ENCODE assay signal across 21 mouse cellular contexts in genomic region chr6:107653840-107654523, GRCm38 (mm10).
A peak's percentile ranks its signal among the peaks of the same experiment; 100 is the strongest.
DNase-seq lines count a peak whose midpoint lies in the region; ATAC-seq lines count a peak whose summit lies in the region.
"Had no signal": no experiment of that assay in that cellular context is flagged by ENCODE, and none has a peak within 500 bp of the region (broad histone marks: within the 10 kb centered on the region; RNA-seq: fewer than 3 reads in every experiment).

No protein-coding gene starts in this region.

- no peak overlapping the region for H3K4me3 ChIP-seq in embryonic facial prominence, embryonic 11.5 days (ENCODE audit: low read depth, low read length)
- H3K4me3 ChIP-seq in embryonic facial prominence, embryonic 10.5 days, result no peak overlapping the region
- H3K4me3 ChIP-seq in hindbrain, embryonic 12.5 days, result no peak overlapping the region
- H3K4me3 ChIP-seq in hindbrain, embryonic 16.5 days (ENCODE audit: low read length), result no peak overlapping the region
- no peak overlapping the region for H3K4me3 ChIP-seq in forebrain, embryonic 13.5 days
- H3K4me3 ChIP-seq: embryonic facial prominence, embryonic 12.5 days; erythroblast, embryonic 14.5 days; heart, embryonic 10.5 days; neural tube, embryonic 15.5 days had no signal

- no peak overlapping the region for H3K9ac ChIP-seq in embryonic facial prominence, embryonic 11.5 days (replicated peaks; ENCODE audit: low read length)
- H3K9ac ChIP-seq in hindbrain, embryonic 12.5 days, result no peak overlapping the region
- no peak overlapping the region for H3K9ac ChIP-seq in hindbrain, embryonic 16.5 days (ENCODE audit: low read depth, low read length)
- H3K9ac ChIP-seq in forebrain, embryonic 13.5 days, result no peak overlapping the region
- H3K9ac ChIP-seq: embryonic facial prominence, embryonic 12.5 days; liver, postnatal 0 days; neural tube, embryonic 15.5 days had no signal

- no peak for DNase-seq in embryonic facial prominence, embryonic 11.5 days (ENCODE audit: low spot score)
- no peak for DNase-seq in embryonic facial prominence, embryonic 10.5 days (ENCODE audit: low spot score)
- peak; percentile 45 for DNase-seq in retina, embryonic 14.5 days (ENCODE audit: low spot score)
- no peak for DNase-seq in layer of hippocampus, postnatal 25 days (ENCODE audit: extremely low spot score in 1 of 2, low spot score in 1 of 2)
- no peak for DNase-seq in urinary bladder, postnatal 4 days (ENCODE audit: low spot score in 2 of 2)
- DNase-seq: adrenal gland, postnatal 10 days; cerebellum, adult 2 months; cerebellum, postnatal 25 days; heart, postnatal 4 days; kidney, adult 18-20 months; kidney, postnatal 10 days; liver, postnatal 0 days had no signal

- no peaks in the 10 kb centered on the region for H3K4me1 ChIP-seq in embryonic facial prominence, embryonic 11.5 days (ENCODE audit: control insufficient read depth, insufficient read depth, low read length)
- H3K4me1 ChIP-seq in embryonic facial prominence, embryonic 10.5 days, result peaks cover 3% of the 10 kb centered on the region; the same call in 1 of the 2 replicates
- H3K4me1 ChIP-seq in hindbrain, embryonic 12.5 days, result no peaks in the 10 kb centered on the region
- H3K4me1 ChIP-seq in hindbrain, embryonic 16.5 days (ENCODE audit: control insufficient read depth, insufficient read depth, low read depth, low read length), result no peaks in the 10 kb centered on the region
- peaks cover 20% of the 10 kb centered on the region for H3K4me1 ChIP-seq in forebrain, embryonic 13.5 days
- H3K4me1 ChIP-seq: embryonic facial prominence, embryonic 12.5 days; heart, embryonic 10.5 days; neural tube, embryonic 15.5 days had no signal

- no peak overlapping the region for H3K27ac ChIP-seq in embryonic facial prominence, embryonic 11.5 days (replicated peaks; ENCODE audit: low read depth, low read length)
- no peak overlapping the region for H3K27ac ChIP-seq in embryonic facial prominence, embryonic 10.5 days (replicated peaks)
- H3K27ac ChIP-seq in hindbrain, embryonic 12.5 days, result peak overlapping the region; percentile 30; the same call in 1 of the 2 replicates
- no peak overlapping the region for H3K27ac ChIP-seq in hindbrain, embryonic 16.5 days (ENCODE audit: low read depth, low read length)
- no peak overlapping the region for H3K27ac ChIP-seq in forebrain, embryonic 13.5 days
- H3K27ac ChIP-seq: embryonic facial prominence, embryonic 12.5 days; heart, embryonic 10.5 days; neural tube, embryonic 15.5 days had no signal

- H3K36me3 ChIP-seq in embryonic facial prominence, embryonic 11.5 days (replicated peaks; ENCODE audit: control insufficient read depth, insufficient read depth, low read depth, low read length), result no peaks in the 10 kb centered on the region
- H3K36me3 ChIP-seq in embryonic facial prominence, embryonic 10.5 days (replicated peaks), result no peaks in the 10 kb centered on the region
- no peaks in the 10 kb centered on the region for H3K36me3 ChIP-seq in hindbrain, embryonic 12.5 days
- H3K36me3 ChIP-seq in hindbrain, embryonic 16.5 days (ENCODE audit: control insufficient read depth, insufficient read depth, low read length), result no peaks in the 10 kb centered on the region
- H3K36me3 ChIP-seq in forebrain, embryonic 13.5 days (ENCODE audit: poor library complexity, severe bottlenecking), result no peaks in the 10 kb centered on the region
- H3K36me3 ChIP-seq: embryonic facial prominence, embryonic 12.5 days; heart, embryonic 10.5 days; neural tube, embryonic 15.5 days had no signal

- peak; percentile 59; the same call in 1 of the 2 replicates for ATAC-seq in embryonic facial prominence, embryonic 11.5 days (replicated peaks; ENCODE audit: insufficient number of reproducible peaks, low FRiP score, low TSS enrichment, low read depth)
- no peak for ATAC-seq in hindbrain, embryonic 12.5 days (ENCODE audit: low FRiP score)
- no peak for ATAC-seq in hindbrain, embryonic 16.5 days
- peak; percentile 33; the same call in 1 of the 2 replicates for ATAC-seq in forebrain, embryonic 13.5 days
- ATAC-seq: inflammation-experienced regulatory T-cells, adult 6 months; liver, postnatal 0 days; lung, postnatal 0 days had no signal

- no peaks in the 10 kb centered on the region for H3K9me3 ChIP-seq in embryonic facial prominence, embryonic 11.5 days (replicated peaks; ENCODE audit: control insufficient read depth, low read length)
- H3K9me3 ChIP-seq in embryonic facial prominence, embryonic 10.5 days, result no peaks in the 10 kb centered on the region
- no peaks in the 10 kb centered on the region for H3K9me3 ChIP-seq in hindbrain, embryonic 12.5 days (replicated peaks)
- H3K9me3 ChIP-seq in hindbrain, embryonic 16.5 days (ENCODE audit: control insufficient read depth, low read length), result no peaks in the 10 kb centered on the region
- H3K9me3 ChIP-seq in forebrain, embryonic 13.5 days (replicated peaks), result no peaks in the 10 kb centered on the region
- H3K9me3 ChIP-seq: embryonic facial prominence, embryonic 12.5 days; heart, embryonic 10.5 days; neural tube, embryonic 15.5 days had no signal

- H3K27me3 ChIP-seq in embryonic facial prominence, embryonic 11.5 days (ENCODE audit: control insufficient read depth, insufficient read depth, low read length), result no peaks in the 10 kb centered on the region
- H3K27me3 ChIP-seq in embryonic facial prominence, embryonic 10.5 days (replicated peaks; ENCODE audit: low read depth, poor library complexity, severe bottlenecking), result no peaks in the 10 kb centered on the region
- no peaks in the 10 kb centered on the region for H3K27me3 ChIP-seq in hindbrain, embryonic 12.5 days
- H3K27me3 ChIP-seq in hindbrain, embryonic 16.5 days (replicated peaks; ENCODE audit: control insufficient read depth, insufficient read depth, low read length), result no peaks in the 10 kb centered on the region
- H3K27me3 ChIP-seq in forebrain, embryonic 13.5 days, result no peaks in the 10 kb centered on the region
- H3K27me3 ChIP-seq: embryonic facial prominence, embryonic 12.5 days; neural tube, embryonic 15.5 days had no signal

- H3K4me2 ChIP-seq in embryonic facial prominence, embryonic 11.5 days (ENCODE audit: low read depth, low read length), result no peak overlapping the region
- H3K4me2 ChIP-seq in hindbrain, embryonic 12.5 days (replicated peaks), result no peak overlapping the region
- no peak overlapping the region for H3K4me2 ChIP-seq in hindbrain, embryonic 16.5 days (ENCODE audit: low read length)
- H3K4me2 ChIP-seq in forebrain, embryonic 13.5 days, result no peak overlapping the region
- H3K4me2 ChIP-seq: embryonic facial prominence, embryonic 12.5 days; neural tube, embryonic 15.5 days had no signal

Comparison
In these comparisons a context has a peak if more than half of its experiments do, and no peak if none do; other contexts are left out.
1. ATAC-seq: peak in embryonic facial prominence, embryonic 11.5 days (single experiment) and forebrain, embryonic 13.5 days (single experiment); none in hindbrain, embryonic 12.5 days (single experiment) and hindbrain, embryonic 16.5 days (single experiment).